Mouse (Mus musculus) intestine, embryonic 16.5 days (tissue): ENCODE data around the gene Mboat2. TPM values are rescaled to one million over a fixed set of nuclear protein-coding genes. Genes with fewer than 3 reads are reported as not detected.

Experiments used
- ATAC-seq: fragments of 200-750 bp; cut with Nextera tagmentation; 2 replicates; pipeline ENCODE4 v1.8.0; 2017; ENCODE audit warnings: moderate TSS enrichment, moderate library complexity
- H3K27ac ChIP-seq: fragments of 300-500 bp; sonication (generic); 2 replicates; pipeline ENCODE4 v1.5.1; 2014; ENCODE audit warnings: mild to moderate bottlenecking, low read length
- H3K27me3 ChIP-seq: fragments of 300-500 bp; sonication (generic); replicated peaks from 2 replicates; pipeline ENCODE4 v1.6.1; 2014; ENCODE audit warnings: low read length, control low read depth, mixed read lengths; ENCODE audit not compliant: control insufficient read depth, insufficient read depth
- H3K36me3 ChIP-seq: fragments of 300-500 bp; sonication (generic); 2 replicates; pipeline ENCODE4 v1.6.1; 2014; ENCODE audit warnings: low read length, control low read depth; ENCODE audit not compliant: control insufficient read depth, insufficient read depth
- H3K4me1 ChIP-seq: fragments of 300-500 bp; sonication (generic); 2 replicates; pipeline ENCODE4 v1.6.1; 2014; ENCODE audit warnings: low read length, control low read depth, mixed read lengths; ENCODE audit not compliant: control insufficient read depth, insufficient read depth
- H3K4me2 ChIP-seq: fragments of 300-500 bp; sonication (generic); 2 replicates; pipeline ENCODE4 v1.6.1; 2014; ENCODE audit warnings: low read depth, low read length, control low read depth
- H3K4me3 ChIP-seq: fragments of 300-500 bp; sonication (generic); 2 replicates; pipeline ENCODE4 v1.5.1; 2014; ENCODE audit warnings: mild to moderate bottlenecking, low read length
- H3K9ac ChIP-seq: fragments of 300-500 bp; sonication (generic); 2 replicates; pipeline ENCODE4 v1.6.1; 2014; ENCODE audit warnings: low read depth, low read length
- H3K9me3 ChIP-seq: fragments of 300-500 bp; sonication (generic); 2 replicates; pipeline ENCODE4 v1.6.1; 2016; ENCODE audit warnings: low read length, control low read depth; ENCODE audit not compliant: control insufficient read depth
- WGBS: fragments of 180-500 bp; shearing (Covaris S2); extraction: QIAGEN DNeasy Blood & Tissue Kit; methylation state at CpG from one replicate; pipeline ENCODE4 v1.1.7; 2014; 5-methylcytosine and 5-hydroxymethylcytosine counted together
- polyA plus RNA-seq: library from polyadenylated mRNA; unstranded; fragments of >200 nt; fragmentation: Nextera tagmentation; extraction: Ambion mirVana; gene quantifications from 2 replicates; pipeline ENCODE4 v1.2.1, GENCODE M21; 2015

The Mboat2 gene
- polyA plus RNA-seq, 1 experiment from 2014 or later = 19.5 TPM

DNA sequence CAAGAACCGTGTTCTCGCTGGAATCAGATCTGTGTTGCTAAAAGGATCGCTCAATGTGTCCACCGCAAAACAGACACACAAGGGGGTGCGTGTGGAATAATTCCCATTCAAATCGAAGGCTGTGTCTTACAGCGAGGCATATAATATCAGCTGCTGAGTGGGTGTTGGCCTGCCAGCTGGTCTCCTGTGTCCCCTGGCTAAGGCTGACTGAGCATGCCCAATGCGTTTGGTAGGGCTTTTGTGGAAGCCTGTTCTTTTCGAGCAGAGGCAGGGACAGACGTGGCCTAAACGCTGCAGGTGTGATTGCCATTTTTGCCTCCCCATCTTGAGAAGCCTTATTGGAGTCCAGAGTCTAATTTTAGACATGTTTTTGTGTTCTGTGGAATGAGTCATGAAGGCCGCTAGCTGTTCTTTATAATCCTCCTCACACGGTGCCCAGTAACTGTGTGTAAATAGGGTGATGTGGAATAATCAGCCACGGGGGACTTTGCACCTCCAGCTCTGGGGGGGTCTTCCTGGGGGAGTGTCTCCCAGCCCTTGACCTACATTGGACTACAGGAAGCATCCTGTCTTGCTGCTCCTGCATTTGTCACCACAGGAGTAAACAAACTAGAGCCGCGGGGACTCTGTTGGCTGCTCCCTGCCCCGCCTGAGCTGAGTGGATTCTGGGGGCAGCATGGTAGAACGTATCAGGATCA lies 97.5 kb downstream of the Mboat2 start:
- ATAC-seq = peak; percentile 59
- H3K27me3 ChIP-seq = no peaks in the 10 kb centered on the region
- H3K4me1 ChIP-seq = peaks cover 6% of the 10 kb centered on the region; the same call in 1 of the 2 replicates
- no peak overlapping the region for H3K4me2 ChIP-seq
- no peak overlapping the region for H3K27ac ChIP-seq
- no peaks in the 10 kb centered on the region for H3K9me3 ChIP-seq
- WGBS = 58% methylated on average over 18 of the region's 18 CpGs
- H3K36me3 ChIP-seq = no peaks in the 10 kb centered on the region
- no peak overlapping the region for H3K4me3 ChIP-seq
- no peak overlapping the region for H3K9ac ChIP-seq

DNA sequence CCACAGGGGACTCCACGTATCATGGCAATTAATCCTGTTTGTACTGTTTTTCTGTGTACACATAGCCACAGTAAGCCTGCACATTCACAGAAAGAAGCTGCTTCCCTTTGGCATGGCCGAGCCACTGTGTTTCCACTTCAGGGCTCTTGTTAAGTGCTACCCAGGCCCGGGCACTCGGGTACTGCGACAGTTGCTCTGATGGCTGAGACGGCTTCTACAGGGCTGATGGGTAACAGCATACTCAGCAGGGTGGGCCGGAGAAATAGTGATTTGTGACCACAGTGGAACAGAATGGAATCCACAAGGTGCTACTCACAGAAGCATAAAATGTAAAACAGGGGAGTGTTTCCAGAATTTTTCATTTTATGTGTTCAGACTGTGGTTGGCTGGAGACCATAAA lies 98.4 kb downstream of the Mboat2 start:
- no peak overlapping the region for H3K4me2 ChIP-seq
- H3K9ac ChIP-seq = no peak overlapping the region
- no peaks in the 10 kb centered on the region for H3K36me3 ChIP-seq
- H3K4me3 ChIP-seq = no peak overlapping the region
- ATAC-seq = no peak; the same call in 1 of the 2 replicates
- 78% methylated on average over 7 of the region's 7 CpGs for WGBS
- no peak overlapping the region for H3K27ac ChIP-seq
- no peaks in the 10 kb centered on the region for H3K27me3 ChIP-seq
- no peaks in the 10 kb centered on the region for H3K9me3 ChIP-seq
- H3K4me1 ChIP-seq = peaks cover 6% of the 10 kb centered on the region; the same call in 1 of the 2 replicates

DNA sequence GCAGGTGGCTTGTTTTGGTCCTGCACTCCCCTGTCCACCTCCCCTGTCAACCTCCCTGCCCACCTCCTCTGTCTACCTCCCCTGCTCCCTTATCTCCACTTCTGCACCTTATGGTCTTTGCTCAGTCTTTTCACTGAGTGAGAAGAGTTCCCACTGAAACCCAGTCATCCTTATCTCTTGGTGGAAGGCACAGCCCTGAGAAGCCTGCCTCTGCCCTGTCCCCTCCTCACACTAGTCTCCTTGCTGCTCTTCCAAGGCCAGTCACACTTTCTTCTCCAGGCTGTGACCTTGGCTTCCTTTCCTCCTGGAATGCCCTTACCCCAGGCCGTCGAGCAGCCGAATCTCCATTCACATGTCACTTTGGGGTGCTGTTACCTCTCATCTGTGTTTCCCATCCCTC lies 100.1 kb downstream of the Mboat2 start:
- Histone ChIP-seq H3K4me1 (peaks cover 6% of the 10 kb centered on the region; the same call in 1 of the 2 replicates), H3K4me3 (no peak overlapping the region), H3K9me3 (no peaks in the 10 kb centered on the region), H3K27ac (no peak overlapping the region), H3K27me3 (no peaks in the 10 kb centered on the region), H3K36me3 (no peaks in the 10 kb centered on the region), H3K9ac (no peak overlapping the region), H3K4me2 (no peak overlapping the region)
- WGBS = 59% methylated on average over 3 of the region's 3 CpGs
- ATAC-seq = no peak

DNA sequence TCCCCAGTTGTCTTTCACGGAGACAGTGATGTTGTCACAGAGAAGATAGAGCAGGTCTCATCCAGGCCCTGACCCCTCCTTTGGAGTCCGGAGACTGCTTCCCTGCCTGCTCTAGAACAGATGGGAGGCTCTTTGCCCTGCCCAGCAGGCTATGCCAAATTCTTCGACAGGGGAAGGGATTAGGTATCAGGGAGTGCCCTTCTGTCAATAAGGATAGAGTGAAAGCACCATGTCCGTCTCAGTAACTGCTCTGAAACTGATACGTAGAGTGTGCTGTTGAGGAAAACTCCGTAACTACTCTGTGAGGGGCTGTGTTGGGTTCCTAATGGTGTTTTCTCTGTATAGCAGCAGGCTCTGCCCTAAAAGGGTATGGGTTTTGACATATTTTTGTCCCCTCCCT lies 101.4 kb downstream of the Mboat2 start:
- 74% methylated on average over 6 of the region's 6 CpGs for WGBS

DNA sequence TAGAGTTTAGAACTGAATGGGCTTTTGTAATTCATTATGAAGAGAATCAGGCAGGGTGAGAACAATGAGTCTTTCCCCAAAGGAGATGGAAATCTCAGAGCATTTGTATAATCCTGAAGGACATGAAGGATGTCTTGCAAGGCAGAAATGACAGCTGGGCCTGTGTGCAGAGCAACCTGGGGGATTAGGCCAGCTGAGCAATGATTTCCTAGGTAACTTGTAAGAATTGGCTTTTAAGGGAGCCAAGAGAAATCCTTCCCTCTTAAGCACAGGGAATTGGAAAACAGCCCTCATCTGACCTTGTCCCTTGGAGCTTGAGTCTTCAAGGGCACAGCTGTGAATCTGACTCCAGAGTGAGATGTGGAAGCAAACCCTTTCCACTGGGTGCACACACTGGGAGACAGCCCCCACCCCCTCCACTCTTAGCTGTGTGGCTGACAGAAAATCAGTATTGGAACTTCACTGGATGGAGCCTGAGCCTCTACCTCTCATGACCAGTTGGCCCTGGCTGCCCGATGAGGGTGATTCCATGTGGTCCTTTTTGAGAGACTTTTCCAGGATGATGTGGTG lies 102.6 kb downstream of the Mboat2 start:
- Histone ChIP-seq H3K4me3 (no peak overlapping the region), H3K36me3 (no peaks in the 10 kb centered on the region), H3K27ac (no peak overlapping the region), H3K4me1 (peaks cover 2% of the 10 kb centered on the region; the same call in 1 of the 2 replicates), H3K4me2 (no peak overlapping the region), H3K9me3 (no peaks in the 10 kb centered on the region), H3K27me3 (no peaks in the 10 kb centered on the region), H3K9ac (no peak overlapping the region)
- 100% methylated on average over 1 of the region's 1 CpGs for WGBS
- no peak for ATAC-seq

More for the DNA sequence above, 101.4 kb downstream of the Mboat2 start:
- Histone ChIP-seq H3K4me1 (peaks cover 6% of the 10 kb centered on the region; the same call in 1 of the 2 replicates), H3K36me3 (no peaks in the 10 kb centered on the region), H3K4me2 (no peak overlapping the region), H3K27ac (no peak overlapping the region), H3K9me3 (no peaks in the 10 kb centered on the region), H3K4me3 (no peak overlapping the region), H3K9ac (no peak overlapping the region), H3K27me3 (no peaks in the 10 kb centered on the region)
- ATAC-seq = no peak

DNA sequence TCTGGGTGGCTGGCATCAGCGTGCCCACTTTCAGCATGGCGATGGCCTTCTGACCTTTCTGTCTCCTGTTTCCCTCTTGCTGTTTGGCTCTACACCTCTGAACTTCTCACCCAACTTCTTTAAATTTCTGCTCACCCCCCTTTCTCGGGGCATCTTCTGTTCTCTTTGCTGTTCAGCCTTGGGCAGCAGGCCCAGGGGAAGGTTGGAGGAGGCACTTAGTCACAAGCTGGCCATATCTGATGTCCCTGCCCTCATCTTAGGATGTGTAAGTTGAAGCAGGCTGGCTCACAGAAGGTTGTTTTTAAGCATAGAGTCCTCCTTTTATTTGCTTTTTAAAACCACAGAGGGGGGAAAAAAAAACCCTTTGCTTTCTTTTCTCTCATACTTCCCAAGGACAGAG lies 103.3 kb downstream of the Mboat2 start:
- Histone ChIP-seq H3K9me3 (no peaks in the 10 kb centered on the region), H3K9ac (no peak overlapping the region), H3K27ac (no peak overlapping the region), H3K4me3 (no peak overlapping the region), H3K4me2 (no peak overlapping the region), H3K36me3 (no peaks in the 10 kb centered on the region), H3K4me1 (no peaks in the 10 kb centered on the region), H3K27me3 (no peaks in the 10 kb centered on the region)
- no peak for ATAC-seq
- WGBS = 90% methylated on average over 3 of the region's 3 CpGs

DNA sequence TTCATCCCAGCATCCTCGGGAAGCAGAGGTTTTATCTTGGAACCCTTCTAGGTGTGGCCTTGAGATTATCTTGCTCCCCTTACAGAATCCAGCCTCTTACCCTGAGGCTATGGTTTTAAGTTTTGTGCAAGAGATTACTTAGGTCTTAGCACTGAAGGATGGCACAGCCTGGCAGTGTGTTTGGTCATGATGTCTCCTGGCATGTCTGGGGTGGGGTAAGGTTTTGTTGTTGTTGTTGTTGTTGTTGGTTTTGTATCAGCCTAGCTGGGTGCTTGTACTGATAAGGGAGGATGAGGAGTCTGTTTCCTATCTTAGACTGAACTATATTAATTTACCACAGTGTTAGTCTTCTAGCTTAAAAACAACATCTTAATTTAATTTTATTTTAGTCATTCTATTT lies 105.6 kb downstream of the Mboat2 start:
- WGBS = 58% methylated on average over 1 of the region's 1 CpGs
- Histone ChIP-seq H3K36me3 (no peaks in the 10 kb centered on the region), H3K4me1 (no peaks in the 10 kb centered on the region), H3K9me3 (no peaks in the 10 kb centered on the region), H3K9ac (no peak overlapping the region), H3K27ac (no peak overlapping the region), H3K27me3 (no peaks in the 10 kb centered on the region), H3K4me2 (no peak overlapping the region), H3K4me3 (no peak overlapping the region)
- ATAC-seq = no peak

DNA sequence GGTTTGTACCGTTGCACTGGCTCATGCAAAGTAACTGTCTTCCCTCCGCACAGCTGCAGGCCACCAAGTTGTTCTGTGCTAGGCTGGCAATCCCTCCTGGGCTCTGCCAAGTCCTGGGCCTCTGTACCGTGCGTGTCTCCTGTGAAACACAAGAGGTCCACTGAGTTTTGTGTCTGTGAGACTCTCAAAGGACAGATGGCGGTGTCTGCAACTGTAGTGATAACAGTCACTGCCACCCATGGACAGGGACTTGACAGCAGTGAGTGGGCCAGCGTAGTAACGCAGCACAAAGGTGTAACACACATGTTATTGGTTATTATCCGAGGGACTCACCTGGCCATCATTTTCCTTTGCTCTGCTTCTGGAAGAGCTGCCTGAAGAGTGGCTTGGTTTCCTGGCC lies 108.7 kb downstream of the Mboat2 start:
- no peak overlapping the region for H3K4me2 ChIP-seq
- no peaks in the 10 kb centered on the region for H3K9me3 ChIP-seq
- no peak overlapping the region for H3K4me3 ChIP-seq
- no peak for ATAC-seq
- no peaks in the 10 kb centered on the region for H3K27me3 ChIP-seq
- 90% methylated on average over 8 of the region's 8 CpGs for WGBS
- no peak overlapping the region for H3K27ac ChIP-seq
- no peaks in the 10 kb centered on the region for H3K4me1 ChIP-seq
- no peaks in the 10 kb centered on the region for H3K36me3 ChIP-seq
- no peak overlapping the region for H3K9ac ChIP-seq

DNA sequence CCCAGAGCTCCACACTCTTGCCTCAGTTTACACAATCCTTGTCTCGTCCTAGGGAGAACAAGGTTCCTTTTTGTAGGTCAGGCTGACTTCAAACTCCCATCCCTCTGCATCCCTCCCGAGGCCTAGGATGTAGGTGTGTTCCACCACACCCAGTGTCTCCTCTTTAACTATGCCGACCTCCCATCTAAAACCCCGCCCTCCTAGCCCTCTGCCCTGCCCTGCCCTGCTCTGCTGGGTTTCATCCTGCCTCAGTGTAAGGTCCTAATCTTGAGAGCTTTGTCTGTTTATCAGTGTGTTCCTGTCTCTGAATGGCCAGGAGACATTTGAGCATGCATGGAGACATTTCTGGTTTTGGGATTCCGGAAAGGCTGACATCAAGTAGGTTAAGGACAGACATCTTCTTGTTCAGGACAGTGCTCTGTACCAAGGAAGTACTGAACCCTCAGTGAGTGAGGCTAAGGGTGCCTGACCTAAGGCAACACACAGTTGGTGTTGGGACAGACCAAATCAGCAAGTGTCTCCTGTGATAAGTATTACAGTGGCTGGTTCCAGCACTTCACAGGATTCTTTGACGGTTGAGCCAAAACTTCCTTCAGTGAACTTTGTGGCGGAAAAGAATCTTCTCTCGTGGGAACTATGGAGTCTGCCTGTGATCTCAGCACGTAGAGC lies 112.1 kb downstream of the Mboat2 start:
- Histone ChIP-seq H3K4me2 (no peak overlapping the region), H3K36me3 (no peaks in the 10 kb centered on the region), H3K4me3 (no peak overlapping the region), H3K27ac (no peak overlapping the region), H3K27me3 (no peaks in the 10 kb centered on the region), H3K9ac (no peak overlapping the region), H3K9me3 (no peaks in the 10 kb centered on the region), H3K4me1 (no peaks in the 10 kb centered on the region)
- 0 out of 2 replicates have a peak, but pooled peaks have one; percentile 46 for ATAC-seq
- WGBS = 79% methylated on average over 9 of the region's 9 CpGs
